Mouse (Mus musculus) megakaryocyte, embryonic 14.5 days (primary cell): ENCODE measurements around the gene Eng.

Experiments
- FLI1 ChIP-seq: IDR thresholded peaks from 2 replicates; pipeline ENCODE4 v1.6.1; 2012; ENCODE audit warnings: low read length, inconsistent platforms, mixed read lengths
- GATA1 ChIP-seq: IDR thresholded peaks from 3 replicates; pipeline ENCODE4 v1.6.1; 2012; ENCODE audit warnings: mixed read lengths, low read length, inconsistent platforms, borderline replicate concordance

GRCm38 (mm10) chr2:32601417-32602065, 44.9 kb upstream of the Eng start:
- TF ChIP-seq GATA1 = no peak
- TF ChIP-seq FLI1 = no peak
